Mouse (Mus musculus) limb, embryonic 12.5 days (tissue): ENCODE data around the gene Itih5. TPM values are rescaled to one million over a fixed set of nuclear protein-coding genes. Genes with fewer than 3 reads are reported as not detected.

Experiments
- ATAC-seq: fragments of 200-750 bp; cut with Nextera tagmentation; 2 replicates; pipeline ENCODE4 v1.8.0; 2017; ENCODE audit warnings: low read depth, moderate TSS enrichment; ENCODE audit not compliant: insufficient number of reproducible peaks, insufficient read depth, low FRiP score, low TSS enrichment
- H3K27ac ChIP-seq: fragments of 300-500 bp; sonication (generic); 2 replicates; pipeline ENCODE4 v1.5.1; 2016; ENCODE audit warnings: mild to moderate bottlenecking, moderate library complexity
- H3K27me3 ChIP-seq: fragments of 300-500 bp; sonication (generic); 2 replicates; pipeline ENCODE4 v1.6.1; 2016; ENCODE audit warnings: mild to moderate bottlenecking, moderate library complexity
- H3K36me3 ChIP-seq: fragments of 300-500 bp; sonication (generic); 2 replicates; pipeline ENCODE4 v1.6.1; 2016; ENCODE audit warnings: mild to moderate bottlenecking, moderate library complexity
- H3K4me1 ChIP-seq: fragments of 300-500 bp; sonication (generic); replicated peaks from 2 replicates; pipeline ENCODE4 v1.6.1; 2016
- H3K4me2 ChIP-seq: fragments of 300-500 bp; sonication (generic); 2 replicates; pipeline ENCODE4 v1.6.1; 2016; ENCODE audit warnings: mild to moderate bottlenecking, moderate library complexity
- H3K4me3 ChIP-seq: fragments of 300-500 bp; sonication (generic); replicated peaks from 2 replicates; pipeline ENCODE4 v1.5.1; 2016; ENCODE audit warnings: mild to moderate bottlenecking
- H3K9ac ChIP-seq: fragments of 300-500 bp; sonication (generic); replicated peaks from 2 replicates; pipeline ENCODE4 v1.6.1; 2016; ENCODE audit warnings: mild to moderate bottlenecking, moderate library complexity
- H3K9me3 ChIP-seq: fragments of 300-500 bp; sonication (generic); 2 replicates; pipeline ENCODE4 v1.6.1; 2016; ENCODE audit warnings: mild to moderate bottlenecking, moderate library complexity
- WGBS: fragments of 180-500 bp; shearing (Covaris S2); methylation state at CpG from one replicate; pipeline ENCODE4 v1.1.7; 2016; 5-methylcytosine and 5-hydroxymethylcytosine counted together
- polyA plus RNA-seq: library from polyadenylated mRNA; unstranded; fragments of >200 nt; fragmentation: Nextera tagmentation; extraction: Ambion mirVana; gene quantifications from 2 replicates; pipeline ENCODE4 v1.2.1, GENCODE M21; 2016

Gene Itih5
- polyA plus RNA-seq, 1 experiment from 2014 or later, result 2.8 TPM

GRCm38 (mm10) chr2:10226907-10227306, 73.5 kb downstream of the Itih5 start:
- ATAC-seq, result no peak
- Histone ChIP-seq H3K9ac (no peak overlapping the region), H3K36me3 (no peaks in the 10 kb centered on the region), H3K9me3 (no peaks in the 10 kb centered on the region; the same call in 1 of the 2 replicates), H3K4me3 (no peak overlapping the region), H3K27me3 (no peaks in the 10 kb centered on the region), H3K27ac (no peak overlapping the region), H3K4me2 (no peak overlapping the region), H3K4me1 (no peaks in the 10 kb centered on the region)
- 90% methylated on average over 1 of the region's 1 CpGs for WGBS

GRCm38 (mm10) chr2:10231971-10232370, 78.6 kb downstream of the Itih5 start:
- H3K4me2 ChIP-seq, result no peak overlapping the region
- no peaks in the 10 kb centered on the region for H3K36me3 ChIP-seq
- no peak overlapping the region for H3K4me3 ChIP-seq
- no peaks in the 10 kb centered on the region for H3K9me3 ChIP-seq
- no peak for ATAC-seq
- no peak overlapping the region for H3K27ac ChIP-seq
- WGBS, result 82% methylated on average over 6 of the region's 6 CpGs
- no peaks in the 10 kb centered on the region for H3K4me1 ChIP-seq
- no peaks in the 10 kb centered on the region for H3K27me3 ChIP-seq
- no peak overlapping the region for H3K9ac ChIP-seq

GRCm38 (mm10) chr2:10236554-10236953, 83.2 kb downstream of the Itih5 start:
- Histone ChIP-seq H3K27me3 (no peaks in the 10 kb centered on the region), H3K4me1 (no peaks in the 10 kb centered on the region), H3K4me3 (no peak overlapping the region), H3K9ac (no peak overlapping the region), H3K36me3 (no peaks in the 10 kb centered on the region), H3K4me2 (no peak overlapping the region), H3K9me3 (no peaks in the 10 kb centered on the region), H3K27ac (no peak overlapping the region)
- ATAC-seq, result no peak
- WGBS, result 86% methylated on average over 2 of the region's 2 CpGs

- H3K27me3 ChIP-seq, result no peaks in the 10 kb centered on the region
- no peaks in the 10 kb centered on the region for H3K4me1 ChIP-seq
- no peak overlapping the region for H3K4me2 ChIP-seq
- H3K9ac ChIP-seq, result no peak overlapping the region
- no peak overlapping the region for H3K4me3 ChIP-seq
- H3K27ac ChIP-seq, result no peak overlapping the region
- 11% methylated on average over 9 of the region's 9 CpGs for WGBS
- no peak for ATAC-seq
- no peaks in the 10 kb centered on the region for H3K36me3 ChIP-seq
- H3K9me3 ChIP-seq, result no peaks in the 10 kb centered on the region
Measured at GRCm38 (mm10) chr2:10242970-10243369, 89.6 kb downstream of the Itih5 start.

DNA sequence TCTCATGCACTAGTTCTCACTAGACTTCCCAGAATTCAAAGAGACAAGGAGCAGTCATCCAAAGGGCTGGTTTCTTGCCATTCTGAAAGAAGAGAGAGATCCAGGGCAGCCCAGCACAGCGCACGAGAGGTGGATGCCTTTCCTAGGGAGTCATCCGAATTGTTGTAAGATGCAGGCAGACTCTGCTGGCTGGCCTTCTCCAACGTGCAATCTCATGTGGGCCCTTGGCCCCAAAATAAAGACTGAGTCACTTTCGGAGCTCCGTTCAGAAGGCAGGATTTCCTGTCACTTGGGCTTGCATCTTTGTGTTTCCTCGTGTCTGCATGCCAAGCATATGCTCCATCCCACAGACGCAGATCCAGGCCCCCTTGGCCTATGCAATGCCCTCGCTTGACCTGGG, 97.1 kb downstream of the Itih5 start:
- Histone ChIP-seq H3K27me3 (no peaks in the 10 kb centered on the region), H3K4me3 (no peak overlapping the region), H3K9me3 (no peaks in the 10 kb centered on the region), H3K4me2 (no peak overlapping the region), H3K27ac (no peak overlapping the region), H3K4me1 (no peaks in the 10 kb centered on the region), H3K36me3 (no peaks in the 10 kb centered on the region), H3K9ac (no peak overlapping the region)
- 82% methylated on average over 9 of the region's 9 CpGs for WGBS
- ATAC-seq, result no peak

DNA sequence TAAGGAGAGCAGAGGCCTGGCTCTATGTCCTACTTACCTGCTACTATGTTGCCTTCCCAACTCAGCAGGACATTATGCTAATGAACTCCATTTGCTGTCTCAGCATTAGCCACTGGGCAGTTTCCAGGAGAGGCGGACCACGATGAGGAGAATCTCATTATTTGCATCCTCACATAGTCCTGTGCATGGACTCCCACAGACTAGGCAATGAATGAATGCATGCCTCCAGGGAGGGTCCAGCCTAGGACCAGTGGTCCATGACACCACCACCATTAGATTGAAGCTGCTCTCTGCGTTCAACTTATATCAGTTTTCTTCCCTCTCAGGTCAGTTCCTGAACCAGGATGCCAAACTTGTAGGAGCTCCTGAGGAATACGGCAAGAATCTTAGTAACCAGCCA, 97.6 kb downstream of the Itih5 start:
- no peak for ATAC-seq
- 70% methylated on average over 4 of the region's 4 CpGs for WGBS
- no peaks in the 10 kb centered on the region for H3K9me3 ChIP-seq
- H3K27ac ChIP-seq, result no peak overlapping the region
- no peaks in the 10 kb centered on the region for H3K27me3 ChIP-seq
- H3K9ac ChIP-seq, result no peak overlapping the region
- H3K4me1 ChIP-seq, result no peaks in the 10 kb centered on the region
- no peaks in the 10 kb centered on the region for H3K36me3 ChIP-seq
- no peak overlapping the region for H3K4me3 ChIP-seq
- H3K4me2 ChIP-seq, result no peak overlapping the region

GRCm38 (mm10) chr2:10251466-10251865, 98.1 kb downstream of the Itih5 start:
- no peak overlapping the region for H3K9ac ChIP-seq
- 91% methylated on average over 9 of the region's 9 CpGs for WGBS
- no peak for ATAC-seq

DNA sequence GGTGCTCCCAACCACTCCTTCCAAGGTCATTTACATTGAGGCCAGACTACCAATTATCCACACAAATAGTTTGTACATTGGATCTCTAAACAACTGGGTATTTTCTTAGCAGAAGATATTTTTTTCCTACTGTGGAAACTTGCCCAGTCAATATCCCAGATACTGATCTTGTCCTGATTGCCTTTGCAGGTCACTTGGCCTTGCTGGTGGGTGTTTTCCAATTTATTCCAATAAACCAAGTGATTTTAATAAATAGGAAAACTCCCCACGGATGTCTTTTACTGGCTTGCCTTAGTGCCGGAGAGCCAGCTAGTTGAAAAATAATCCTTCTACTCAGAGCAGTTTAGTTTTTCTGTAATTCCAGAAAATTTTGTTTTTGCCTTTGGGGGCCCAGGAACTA, 98.6 kb downstream of the Itih5 start:
- Histone ChIP-seq H3K4me1 (no peaks in the 10 kb centered on the region), H3K36me3 (no peaks in the 10 kb centered on the region), H3K27ac (no peak overlapping the region), H3K4me3 (no peak overlapping the region), H3K9ac (no peak overlapping the region), H3K9me3 (no peaks in the 10 kb centered on the region), H3K4me2 (no peak overlapping the region), H3K27me3 (no peaks in the 10 kb centered on the region)
- ATAC-seq, result no peak
- 76% methylated on average over 2 of the region's 2 CpGs for WGBS

More at GRCm38 (mm10) chr2:10251466-10251865, 98.1 kb downstream of the Itih5 start:
- no peak overlapping the region for H3K4me3 ChIP-seq
- H3K9me3 ChIP-seq, result no peaks in the 10 kb centered on the region
- H3K4me1 ChIP-seq, result no peaks in the 10 kb centered on the region
- no peak overlapping the region for H3K27ac ChIP-seq
- no peaks in the 10 kb centered on the region for H3K36me3 ChIP-seq
- no peak overlapping the region for H3K4me2 ChIP-seq
- H3K27me3 ChIP-seq, result no peaks in the 10 kb centered on the region

DNA sequence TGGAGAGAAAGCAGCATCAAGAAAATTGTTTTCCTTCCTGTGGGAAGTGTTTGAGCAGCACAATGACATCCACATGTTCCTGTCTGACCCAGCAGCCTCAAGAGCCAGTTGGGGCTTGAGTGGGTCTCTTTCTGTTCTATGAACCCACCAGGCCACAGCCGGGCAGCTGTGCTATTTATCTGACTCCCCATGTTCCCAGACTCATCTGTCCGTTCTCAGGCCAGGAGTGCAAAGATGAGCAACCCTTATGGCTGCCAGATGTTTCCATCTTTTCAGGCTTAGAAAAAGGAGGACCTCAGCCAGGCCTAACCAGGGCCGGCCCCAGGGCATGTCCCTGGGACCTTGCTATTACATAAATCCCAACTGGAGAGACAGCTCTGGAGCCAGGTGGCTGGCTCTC, 100.0 kb downstream of the Itih5 start:
- WGBS, result 47% methylated on average over 3 of the region's 3 CpGs
- Histone ChIP-seq H3K4me1 (no peaks in the 10 kb centered on the region), H3K9ac (no peak overlapping the region), H3K4me2 (no peak overlapping the region), H3K27me3 (no peaks in the 10 kb centered on the region), H3K27ac (no peak overlapping the region), H3K4me3 (no peak overlapping the region), H3K9me3 (no peaks in the 10 kb centered on the region), H3K36me3 (no peaks in the 10 kb centered on the region)
- ATAC-seq, result no peak

DNA sequence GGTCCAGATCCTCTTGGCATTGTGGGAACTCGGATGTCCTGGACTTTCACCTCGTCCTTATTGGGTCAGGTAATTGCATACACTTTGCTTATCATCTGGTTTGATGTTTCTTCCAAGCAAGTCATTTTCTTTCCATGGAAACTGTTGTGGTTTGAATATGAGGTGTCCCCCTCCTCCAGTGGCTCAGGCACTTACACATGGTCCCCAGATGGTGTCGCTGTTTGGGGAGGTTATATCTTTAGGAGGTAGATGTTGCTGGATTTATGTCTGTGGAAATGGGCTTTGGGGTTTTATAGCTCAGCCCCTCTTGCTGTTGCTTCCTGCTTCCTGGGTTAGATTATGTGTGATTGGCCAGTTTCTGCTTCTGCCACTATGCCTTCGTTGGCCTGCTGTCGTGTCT, 103.6 kb downstream of the Itih5 start:
- Histone ChIP-seq H3K9me3 (no peaks in the 10 kb centered on the region), H3K9ac (no peak overlapping the region), H3K4me2 (no peak overlapping the region), H3K27ac (no peak overlapping the region), H3K36me3 (no peaks in the 10 kb centered on the region), H3K4me3 (no peak overlapping the region), H3K27me3 (no peaks in the 10 kb centered on the region), H3K4me1 (no peaks in the 10 kb centered on the region)
- WGBS, result 60% methylated on average over 5 of the region's 5 CpGs
- no peak for ATAC-seq

DNA sequence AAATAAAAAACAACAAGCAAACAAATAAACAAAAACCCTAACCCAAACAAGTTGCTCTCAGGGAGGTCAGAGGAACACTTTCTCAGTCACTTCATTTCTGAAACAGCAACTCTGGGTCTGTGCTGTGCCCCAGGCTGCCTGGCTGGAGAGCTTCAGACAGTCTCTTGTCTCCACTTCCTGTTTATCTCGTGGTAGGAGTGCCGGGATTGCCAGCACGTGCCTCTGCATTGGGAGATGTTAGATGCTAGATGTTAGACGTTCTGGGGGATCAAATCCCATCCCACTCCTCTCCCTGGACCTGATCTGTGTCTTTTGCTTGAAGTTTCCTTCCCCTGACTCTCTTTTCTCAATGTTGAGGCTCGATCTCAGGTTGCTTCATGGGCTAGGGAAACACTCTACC, 104.9 kb downstream of the Itih5 start:
- Histone ChIP-seq H3K9ac (no peak overlapping the region), H3K27ac (no peak overlapping the region), H3K27me3 (no peaks in the 10 kb centered on the region), H3K9me3 (no peaks in the 10 kb centered on the region), H3K4me1 (peaks cover under 1% of the 10 kb centered on the region; the same call in 1 of the 2 replicates), H3K4me3 (no peak overlapping the region), H3K4me2 (no peak overlapping the region), H3K36me3 (no peaks in the 10 kb centered on the region)
- WGBS, result 63% methylated on average over 5 of the region's 5 CpGs
- no peak for ATAC-seq

- ATAC-seq, result no peak
- no peak overlapping the region for H3K9ac ChIP-seq
- H3K27ac ChIP-seq, result no peak overlapping the region
- no peaks in the 10 kb centered on the region for H3K36me3 ChIP-seq
- no peak overlapping the region for H3K4me3 ChIP-seq
- H3K9me3 ChIP-seq, result no peaks in the 10 kb centered on the region
- 78% methylated on average over 5 of the region's 5 CpGs for WGBS
- peaks cover 14% of the 10 kb centered on the region for H3K4me1 ChIP-seq
- no peaks in the 10 kb centered on the region for H3K27me3 ChIP-seq
- H3K4me2 ChIP-seq, result no peak overlapping the region
Measured at GRCm38 (mm10) chr2:10260109-10260508, 106.7 kb downstream of the Itih5 start.
